Mouse (Mus musculus) CH12.LX (cell line): ENCODE results near the gene Ptpn23. TPM values are rescaled to one million over a fixed set of nuclear protein-coding genes. Genes with fewer than 3 reads are reported as not detected.

Experiments
- DNase-seq: peaks from one replicate; pipeline ENCODE4 v3.0.0-alpha.2; 2013; ENCODE audit errors: extremely low read depth
- H3K27ac ChIP-seq: 2 replicates; pipeline ENCODE4 v1.5.1; 2012; ENCODE audit warnings: low read depth, mild to moderate bottlenecking, control low read depth, moderate library complexity; ENCODE audit not compliant: insufficient read depth
- H3K27me3 ChIP-seq: replicated peaks from 2 replicates; pipeline ENCODE3; 2012; ENCODE audit warnings: inconsistent platforms
- H3K36me3 ChIP-seq, 2 experiments: replicated peaks in 1 of 2; 2 replicates each; pipeline versions ENCODE3 to v1.6.1; 2012; ENCODE audit warnings: inconsistent platforms in 1 of 2, low read length in 1 of 2, mild to moderate bottlenecking in 1 of 2, mixed read lengths in 1 of 2, moderate library complexity in 1 of 2; ENCODE audit not compliant: control insufficient read depth in 1 of 2, insufficient read depth in 1 of 2
- H3K4me1 ChIP-seq, 2 experiments: 2 replicates each; pipeline ENCODE4 v1.6.1; 2012; ENCODE audit warnings: inconsistent platforms in 1 of 2, moderate library complexity in 1 of 2; ENCODE audit not compliant: insufficient read depth in 2 of 2, control insufficient read depth in 1 of 2
- H3K4me2 ChIP-seq: 2 replicates; pipeline ENCODE4 v1.6.1; 2012; ENCODE audit warnings: low read depth, mild to moderate bottlenecking, control low read depth; ENCODE audit not compliant: poor library complexity, insufficient read depth, severe bottlenecking
- H3K4me3 ChIP-seq, 3 experiments: fragments of 150-350 bp in 1 of 3; sonication (generic) in 1 of 3; replicated peaks in 1 of 3; 2 replicates each; pipeline versions ENCODE3 to v1.5.1; 2011 to 2012; ENCODE audit warnings: low read depth in 2 of 3, low read length in 2 of 3, mild to moderate bottlenecking in 2 of 3, moderate library complexity in 2 of 3, control low read depth in 1 of 3, improper control_type of control experiment in 1 of 3, inconsistent platforms in 1 of 3, mixed read lengths in 1 of 3; ENCODE audit not compliant: poor library complexity in 1 of 3
- H3K79me2 ChIP-seq: replicated peaks from 2 replicates; pipeline ENCODE4 v1.6.1; 2012; ENCODE audit warnings: mild to moderate bottlenecking, moderate library complexity; ENCODE audit not compliant: control insufficient read depth, poor library complexity, insufficient read depth, severe bottlenecking; ENCODE audit errors: extremely low read depth
- H3K9ac ChIP-seq: 2 replicates; pipeline ENCODE4 v1.6.1; 2012; ENCODE audit warnings: low read depth, mild to moderate bottlenecking, control low read depth, moderate library complexity; ENCODE audit not compliant: insufficient read depth
- H3K9me3 ChIP-seq: replicated peaks from 2 replicates; pipeline ENCODE3; 2012; ENCODE audit warnings: low read length, inconsistent platforms, mixed read lengths
- CHD1 ChIP-seq: IDR thresholded peaks from 2 replicates; pipeline ENCODE4 v1.6.1; 2012; ENCODE audit warnings: low read depth, low read length, improper control_type of control experiment, inconsistent platforms
- CHD2 ChIP-seq: IDR thresholded peaks from 2 replicates; pipeline ENCODE4 v1.6.1; 2011; ENCODE audit warnings: low read length, improper control_type of control experiment
- ELF1 ChIP-seq: IDR thresholded peaks from 2 replicates; pipeline ENCODE4 v1.6.1; 2014; ENCODE audit warnings: low read depth, mild to moderate bottlenecking, inconsistent platforms, low read length, improper control_type of control experiment
- EP300 ChIP-seq: IDR thresholded peaks from 2 replicates; pipeline ENCODE4 v1.6.1; 2011; ENCODE audit warnings: low read length, improper control_type of control experiment
- GABPA ChIP-seq: IDR thresholded peaks from 2 replicates; pipeline ENCODE4 v1.6.1; 2012; ENCODE audit warnings: low read depth, low read length, improper control_type of control experiment, inconsistent platforms; ENCODE audit not compliant: insufficient replicate concordance
- HCFC1 ChIP-seq: IDR thresholded peaks from 2 replicates; pipeline ENCODE4 v1.6.1; 2012; ENCODE audit warnings: low read depth, mild to moderate bottlenecking, inconsistent platforms, low read length, improper control_type of control experiment
- IRF4 ChIP-seq: IDR thresholded peaks from 2 replicates; pipeline ENCODE4 v1.6.1; 2014; ENCODE audit warnings: low read depth, mild to moderate bottlenecking, inconsistent platforms, low read length, improper control_type of control experiment
- JUN ChIP-seq: IDR thresholded peaks from 2 replicates; pipeline ENCODE4 v1.6.1; 2011; ENCODE audit warnings: low read depth, mild to moderate bottlenecking, low read length, improper control_type of control experiment, moderate library complexity; ENCODE audit not compliant: insufficient read depth
- KAT2A ChIP-seq: IDR thresholded peaks from 2 replicates; pipeline ENCODE4 v1.6.1; 2012; ENCODE audit warnings: low read length, improper control_type of control experiment, inconsistent platforms; ENCODE audit not compliant: insufficient replicate concordance
- MXI1 ChIP-seq: IDR thresholded peaks from 2 replicates; pipeline ENCODE4 v1.6.1; 2011; ENCODE audit warnings: mild to moderate bottlenecking, low read depth, low read length, improper control_type of control experiment
- MYC ChIP-seq: IDR thresholded peaks from 2 replicates; pipeline ENCODE4 v1.6.1; 2011; ENCODE audit warnings: low read depth, mild to moderate bottlenecking, improper control_type of control experiment, low read length
- NELFE ChIP-seq: IDR thresholded peaks from 2 replicates; pipeline ENCODE4 v1.6.1; 2011; ENCODE audit warnings: low read depth, low read length, improper control_type of control experiment
- NRF1 ChIP-seq: IDR thresholded peaks from 2 replicates; pipeline ENCODE4 v1.6.1; 2014; ENCODE audit warnings: low read depth, mild to moderate bottlenecking, inconsistent platforms, low read length, improper control_type of control experiment, moderate library complexity
- PAX5 ChIP-seq: IDR thresholded peaks from 2 replicates; pipeline ENCODE4 v1.6.1; 2012; ENCODE audit warnings: low read length, inconsistent platforms, mixed read lengths
- POLR2AphosphoS2 ChIP-seq: IDR thresholded peaks from 2 replicates; pipeline ENCODE4 v1.6.1; 2011; ENCODE audit warnings: low read depth, low read length, improper control_type of control experiment
- RAD21 ChIP-seq: IDR thresholded peaks from 2 replicates; pipeline ENCODE4 v1.6.1; 2011; ENCODE audit warnings: low read depth, mild to moderate bottlenecking, low read length, improper control_type of control experiment, moderate library complexity
- RCOR1 ChIP-seq: conservative IDR thresholded peaks from 2 replicates; pipeline ENCODE4 v1.6.1; 2012; ENCODE audit warnings: low read depth, mild to moderate bottlenecking, inconsistent platforms, low read length, improper control_type of control experiment
- SMC3 ChIP-seq: IDR thresholded peaks from 2 replicates; pipeline ENCODE4 v1.6.1; 2011; ENCODE audit warnings: low read depth, low read length, improper control_type of control experiment
- TBP ChIP-seq: conservative IDR thresholded peaks from 2 replicates; pipeline ENCODE4 v1.6.1; 2011; ENCODE audit warnings: low read depth, low read length, improper control_type of control experiment
- UBTF ChIP-seq: IDR thresholded peaks from 2 replicates; pipeline ENCODE4 v1.6.1; 2012; ENCODE audit warnings: low read depth, mild to moderate bottlenecking, inconsistent platforms, low read length, improper control_type of control experiment, moderate library complexity
- USF1 ChIP-seq: IDR thresholded peaks from 2 replicates; pipeline ENCODE4 v1.6.1; 2014; ENCODE audit warnings: low read depth, mild to moderate bottlenecking, inconsistent platforms, low read length, improper control_type of control experiment
- USF2 ChIP-seq: conservative IDR thresholded peaks from 2 replicates; pipeline ENCODE4 v1.6.1; 2011; ENCODE audit warnings: low read depth, low read length, improper control_type of control experiment
- ZC3H11A ChIP-seq: IDR thresholded peaks from 2 replicates; pipeline ENCODE4 v1.6.1; 2012; ENCODE audit warnings: low read depth, mild to moderate bottlenecking, inconsistent platforms, low read length, improper control_type of control experiment
- ZKSCAN1 ChIP-seq: IDR thresholded peaks from 2 replicates; pipeline ENCODE4 v1.6.1; 2012; ENCODE audit warnings: low read depth, inconsistent platforms, low read length, improper control_type of control experiment, borderline replicate concordance
- ZNF384 ChIP-seq: IDR thresholded peaks from 2 replicates; pipeline ENCODE4 v1.6.1; 2012; ENCODE audit warnings: low read depth, low read length, improper control_type of control experiment, inconsistent platforms
- dilution Hi-C: fragments of 300-500 bp; cut with MboI; formaldehyde crosslinking; loops from 2 replicates; pipeline ENCODE4 v1.14.3; 2020; ENCODE audit warnings: low sequenced_read_pairs; ENCODE audit not compliant: extremely low pct_unique_long_range_greater_than_20kb, extremely low pct_ligation_motif_present
- in situ Hi-C: fragments of 300-500 bp; cut with MboI; formaldehyde crosslinking; loops from 3 replicates; pipeline ENCODE4 v1.14.3; 2019; ENCODE audit warnings: low sequenced_read_pairs, low pct_ligation_motif_present, low pct_unique_long_range_greater_than_20kb, mixed read lengths
- polyA plus RNA-seq: library from polyadenylated mRNA; unstranded; fragments of >175 nt; gene quantifications from 2 replicates; pipeline ENCODE4 v1.2.1, GENCODE M21; 2012; ENCODE audit warnings: low read depth; ENCODE audit not compliant: insufficient read length
- total RNA-seq, 2 experiments: library from RNA; depleted of rRNA; stranded (reverse); fragments of 300-350 nt in 1 of 2; fragments of >200 nt in 1 of 2; gene quantifications; 2 replicates each; pipeline ENCODE4 v1.2.3; 2012 to 2014

Ptpn23 gene
- total and polyA plus RNA-seq, 3 experiments: 3.4 to 41.7 (median 12.7) TPM

- peak; percentile 38; the same call in 1 of the 2 replicates for TF ChIP-seq NRF1
- TF ChIP-seq RCOR1: peak; percentile 72; the same call in 1 of the 2 replicates
- TF ChIP-seq POLR2AphosphoS2: peak; percentile 38; the same call in 1 of the 2 replicates
- no peak for TF ChIP-seq ZC3H11A
- TF ChIP-seq ELF1: no peak
- TF ChIP-seq MYC: peak; percentile 97
- no peak; the same call in 1 of the 2 replicates for TF ChIP-seq RAD21
- peak; percentile 85 for TF ChIP-seq JUN
- peak; percentile 98 for TF ChIP-seq IRF4
- TF ChIP-seq NELFE: peak; percentile 43; the same call in 1 of the 2 replicates
- TF ChIP-seq EP300: peak; percentile 97
- no peak; the same call in 1 of the 2 replicates for TF ChIP-seq SMC3
- TF ChIP-seq, all 38 proteins: peak for 24
Measured at GRCm38 (mm10) chr9:110433045-110433444, 25.0 kb upstream of the Ptpn23 start (continued).

- dilution Hi-C loops: no loop called here
Measured at GRCm38 (mm10) chr9:110431241-110431640, 23.2 kb upstream of the Ptpn23 start.

GRCm38 (mm10) chr9:110419511-110420112, 11.6 kb upstream of the Ptpn23 start, which contains the start of gene Ngp:
Ngp (plus strand) TSS chr9:110419747.
- in situ Hi-C loops: no loop called here
- no peak within 1 kb of the TSS for H3K4me2 ChIP-seq
- no peak within 1 kb of the TSS for H3K9ac ChIP-seq
- no peaks in the 10 kb centered on the region for H3K36me3 ChIP-seq
- no peak within 1 kb of the TSS for H3K27ac ChIP-seq
- DNase-seq: no peak
- H3K79me2 ChIP-seq: no peaks in the 10 kb centered on the region
- H3K27me3 ChIP-seq: no peaks in the 10 kb centered on the region
- H3K4me3 ChIP-seq: no peak within 1 kb of the TSS
- peaks cover 0 to 12% of the 10 kb centered on the region in 2 experiments; a peak in 2 of 4 replicates for H3K4me1 ChIP-seq
- TF ChIP-seq NELFE (no peak), GABPA (no peak), SMC3 (no peak), UBTF (no peak), USF2 (no peak), CHD2 (no peak), ZNF384 (no peak), ZKSCAN1 (no peak), JUN (no peak), NRF1 (no peak), POLR2AphosphoS2 (no peak)
- no peaks in the 10 kb centered on the region for H3K9me3 ChIP-seq
- dilution Hi-C loops: no loop called here

More at GRCm38 (mm10) chr9:110431241-110431640, 23.2 kb upstream of the Ptpn23 start:
- H3K79me2 ChIP-seq: no peaks in the 10 kb centered on the region
- H3K4me1 ChIP-seq: peaks cover 26 to 49% of the 10 kb centered on the region in 2 experiments
- TF ChIP-seq IRF4 (no peak), USF2 (no peak), HCFC1 (no peak), PAX5 (no peak), ZNF384 (no peak), MXI1 (no peak), KAT2A (no peak), USF1 (no peak), NELFE (no peak), CHD1 (no peak), CHD2 (no peak), TBP (no peak)
- no peak overlapping the region for H3K4me2 ChIP-seq
- no peak overlapping the region for H3K9ac ChIP-seq
- H3K27me3 ChIP-seq: no peaks in the 10 kb centered on the region
- no peak for DNase-seq
- H3K36me3 ChIP-seq: peaks cover 25 to 75% of the 10 kb centered on the region in 2 experiments
- H3K4me3 ChIP-seq: no peak overlapping the region
- in situ Hi-C loops: no loop called here
- no peak overlapping the region for H3K27ac ChIP-seq
- H3K9me3 ChIP-seq: no peaks in the 10 kb centered on the region
